Mouse (Mus musculus): Measurements from ENCODE around the gene Ildr1.

DNA sequence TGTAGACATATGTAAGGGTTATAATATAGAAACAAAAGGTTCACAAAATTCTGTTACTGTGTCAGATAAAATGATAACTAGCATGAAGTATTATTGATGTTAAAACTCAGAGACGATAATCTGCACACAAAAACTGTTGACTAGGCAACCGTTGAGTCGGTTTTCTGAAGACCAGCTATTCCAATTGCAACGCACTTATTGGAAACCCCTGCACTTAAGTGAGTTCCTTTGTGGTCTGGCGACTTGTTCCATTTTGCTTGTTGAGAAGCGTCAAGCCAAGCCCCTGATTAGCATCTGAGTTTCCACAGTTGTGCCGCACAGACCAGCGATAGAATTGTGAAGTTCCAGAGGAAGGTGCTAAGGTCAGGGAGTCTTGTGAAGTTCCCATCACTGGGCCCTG, 3.6 kb downstream of the Ildr1 start:
- no peak for TF ChIP-seq CTCF (IDR thresholded peaks at IDR 0.05; ENCODE audit: low read depth)
- TF ChIP-seq EP300 (IDR thresholded peaks at IDR 0.05; ENCODE audit: low read depth): no peak

All from liver, embryonic 14.5 days (tissue).